Mouse (Mus musculus) liver, embryonic 14.5 days (tissue): Measurements from ENCODE around the gene Odaph.

Source experiments
- CTCF ChIP-seq: IDR thresholded peaks from 2 replicates; pipeline ENCODE4 v1.5.1; 2016; ENCODE audit warnings: antibody characterized with exemption, low read depth, control low read depth
- EP300 ChIP-seq: IDR thresholded peaks from 2 replicates; pipeline ENCODE4 v1.6.1; 2016; ENCODE audit warnings: antibody characterized with exemption, low read depth

DNA sequence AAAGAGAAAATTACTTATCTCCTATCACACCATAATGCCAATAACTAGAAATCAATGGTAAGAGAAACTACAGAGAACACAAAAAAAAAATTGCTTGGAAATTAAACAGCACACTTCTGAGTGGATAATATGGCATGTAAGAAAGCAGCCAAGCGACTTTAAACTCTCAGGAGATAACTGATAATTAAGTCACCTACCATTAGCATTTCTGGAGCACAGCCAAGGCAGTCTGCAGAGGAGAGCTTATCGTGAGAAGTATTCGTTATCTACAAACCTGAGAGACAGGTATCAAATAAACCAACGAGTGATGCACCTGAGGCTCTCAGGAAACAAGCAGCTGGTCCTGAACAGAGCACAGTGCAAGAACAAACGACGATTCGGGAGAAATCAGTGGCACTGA is 24.5 kb downstream of the Odaph start:
- TF ChIP-seq CTCF = no peak
- no peak for TF ChIP-seq EP300
